Mouse (Mus musculus) thymus, postnatal 14 days (tissue): ENCODE measurements around the gene 2900011O08Rik.

Experiments used
- DNase-seq: peaks from one replicate; pipeline ENCODE4 v3.0.0; 2021

The 2900011O08Rik gene

GRCm38 (mm10) chr16:14070471-14071169, 84.2 kb downstream of the 2900011O08Rik start:
- DNase-seq: no peak

DNA sequence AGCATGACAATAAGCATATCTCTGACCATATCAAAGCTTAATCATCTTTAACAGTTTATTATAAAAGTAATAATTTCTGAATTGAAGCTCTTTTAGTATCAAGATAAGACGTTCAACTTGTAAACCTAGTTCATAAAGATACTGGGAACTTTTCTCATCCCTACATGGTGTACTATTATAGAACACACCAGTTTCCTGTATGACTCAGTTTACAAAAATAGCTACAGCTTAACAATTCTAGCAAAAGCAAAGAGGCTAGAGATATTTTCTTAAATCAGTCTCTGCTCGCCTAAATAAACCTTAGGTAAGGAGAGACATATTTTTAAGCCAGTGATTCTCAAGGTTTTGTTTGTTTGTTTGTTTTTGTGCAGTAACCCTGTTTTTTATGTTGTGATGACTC, 96.5 kb downstream of the 2900011O08Rik start:
- DNase-seq: no peak

DNA sequence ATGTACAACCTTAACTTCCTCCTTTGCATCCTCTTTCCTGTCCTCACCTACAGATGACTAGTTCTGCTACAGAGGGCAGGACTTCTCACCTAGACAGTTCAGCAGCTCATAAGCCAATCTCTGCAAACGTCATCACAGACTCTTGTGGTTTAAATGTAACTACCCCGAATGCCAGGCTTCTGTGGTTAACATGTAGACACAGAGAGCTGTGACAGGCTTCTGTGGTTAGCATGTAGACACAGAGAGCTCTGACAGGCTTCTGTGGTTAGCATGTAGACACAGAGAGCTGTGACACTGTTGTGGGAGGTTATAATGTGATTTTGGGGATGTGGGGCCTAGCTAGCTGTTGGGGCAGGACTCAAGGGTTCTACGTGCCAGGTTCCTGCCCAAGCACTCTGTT, 101.8 kb downstream of the 2900011O08Rik start:
- DNase-seq: peak; percentile 22

DNA sequence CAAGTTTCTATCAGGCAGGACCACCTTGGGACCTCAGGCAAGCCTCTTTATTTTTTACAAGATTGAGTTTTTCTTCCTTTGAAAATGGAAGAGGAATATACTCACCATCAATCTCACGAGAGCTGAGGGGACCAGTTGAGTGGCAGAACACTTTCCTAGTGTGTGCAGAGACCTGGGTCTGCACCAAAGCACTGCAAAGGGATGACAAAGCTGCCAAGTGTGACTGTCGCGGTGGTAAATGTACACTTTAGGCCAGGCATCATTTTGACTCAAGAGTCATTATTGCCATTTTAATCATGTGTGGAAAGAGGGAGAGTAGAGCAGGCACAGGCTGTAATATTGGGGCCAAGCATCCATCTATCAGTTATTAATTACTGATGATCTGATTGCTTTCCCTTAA, 102.9 kb downstream of the 2900011O08Rik start:
- no peak for DNase-seq

GRCm38 (mm10) chr16:14091771-14092170, 105.4 kb downstream of the 2900011O08Rik start:
- no peak for DNase-seq

- DNase-seq: no peak
Observed at GRCm38 (mm10) chr16:14105891-14106290, 119.5 kb downstream of the 2900011O08Rik start.

GRCm38 (mm10) chr16:14109651-14110230, 123.3 kb downstream of the 2900011O08Rik start:
- no peak for DNase-seq

- DNase-seq: no peak
Observed at GRCm38 (mm10) chr16:14110922-14111321, 124.5 kb downstream of the 2900011O08Rik start.

- no peak for DNase-seq
Observed at GRCm38 (mm10) chr16:14112133-14112532, 125.7 kb downstream of the 2900011O08Rik start.

GRCm38 (mm10) chr16:14112742-14113141, 126.3 kb downstream of the 2900011O08Rik start:
- DNase-seq: no peak

- DNase-seq: no peak
Observed at GRCm38 (mm10) chr16:14117299-14117698, 130.9 kb downstream of the 2900011O08Rik start.

- no peak for DNase-seq
Observed at GRCm38 (mm10) chr16:14120941-14121340, 134.5 kb downstream of the 2900011O08Rik start.

DNA sequence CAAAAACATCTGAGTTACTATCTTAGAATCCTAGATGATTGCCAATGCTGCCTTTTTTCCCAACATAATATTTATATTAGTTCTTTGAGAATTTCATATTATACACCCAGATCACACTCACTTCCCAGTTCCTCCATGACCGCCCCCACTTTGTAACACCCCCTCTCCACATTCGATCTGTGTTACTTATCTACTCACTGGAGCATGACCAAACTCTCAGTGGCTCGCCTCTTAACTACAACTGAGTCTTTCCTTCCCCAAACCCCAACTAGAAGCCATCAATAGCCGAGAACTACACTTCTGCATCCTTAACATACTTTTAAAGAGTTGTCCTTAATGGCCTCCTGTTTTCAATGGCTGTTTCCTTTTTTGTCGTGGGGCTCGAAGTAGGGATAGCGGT, 135.2 kb downstream of the 2900011O08Rik start:
- no peak for DNase-seq

GRCm38 (mm10) chr16:14122586-14122985, 136.2 kb downstream of the 2900011O08Rik start:
- no peak for DNase-seq

DNA sequence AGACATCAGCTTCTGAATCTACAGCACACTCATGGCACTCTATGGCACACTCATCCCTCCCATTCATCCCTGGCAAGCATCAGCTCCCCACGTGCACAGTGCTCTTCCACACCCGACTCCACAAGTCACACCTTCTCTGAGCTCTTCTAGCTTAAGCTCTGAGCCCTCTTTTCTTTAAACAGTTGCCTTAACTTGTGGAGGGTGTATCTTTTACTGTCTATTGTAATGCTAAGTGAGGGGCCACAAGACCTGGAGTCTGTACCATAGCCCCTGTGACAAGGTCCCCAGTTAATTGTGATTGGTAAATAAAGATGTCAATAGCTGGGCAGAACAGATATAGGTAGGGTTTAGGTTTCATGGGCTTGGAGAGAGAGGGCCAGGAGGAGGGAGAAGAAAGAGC, 137.5 kb downstream of the 2900011O08Rik start:
- DNase-seq: no peak

DNA sequence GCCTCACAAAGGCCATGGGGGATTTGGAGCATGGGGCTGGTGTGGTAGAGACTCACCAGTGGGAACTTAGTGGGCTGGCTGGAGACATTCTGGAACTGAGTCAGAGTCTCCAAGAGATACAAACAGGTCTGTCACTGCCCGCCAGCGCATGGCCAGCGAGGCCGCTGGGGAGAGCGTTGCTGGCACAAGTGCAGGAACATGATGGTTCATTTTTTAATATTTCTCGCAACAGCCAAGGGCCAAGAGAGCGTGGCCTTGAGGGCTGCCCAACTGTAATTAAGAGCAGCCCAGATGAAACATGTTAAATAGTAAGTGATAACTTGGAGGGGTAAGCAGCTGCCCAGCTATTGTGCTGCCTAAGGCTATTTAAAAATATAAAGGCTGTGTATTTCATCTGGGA, 138.3 kb downstream of the 2900011O08Rik start:
- DNase-seq: no peak

- no peak for DNase-seq
Observed at GRCm38 (mm10) chr16:14125253-14125652, 138.8 kb downstream of the 2900011O08Rik start.

- DNase-seq: no peak
Observed at GRCm38 (mm10) chr16:14128977-14129376, 142.6 kb downstream of the 2900011O08Rik start.

DNA sequence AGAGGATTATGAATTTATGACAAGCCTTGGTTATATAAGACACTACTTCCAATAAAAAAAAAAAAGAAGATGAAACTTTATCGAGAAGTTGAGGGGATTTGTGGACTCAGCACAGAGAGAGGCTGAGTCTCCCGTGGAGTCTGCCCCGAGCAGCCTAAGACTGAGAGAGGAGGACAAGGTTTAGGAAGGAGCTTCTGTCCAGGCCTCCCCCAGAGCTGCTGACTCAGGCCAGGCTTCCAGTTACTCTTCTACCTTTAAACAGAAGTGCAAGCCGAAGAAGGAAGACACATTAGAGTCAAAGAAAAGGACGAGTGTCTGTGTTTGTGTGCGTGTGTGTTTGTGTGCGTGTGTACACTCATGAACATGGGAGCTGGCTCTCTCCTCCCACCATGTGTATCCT, 144.4 kb downstream of the 2900011O08Rik start:
- no peak for DNase-seq

- no peak for DNase-seq
Observed at GRCm38 (mm10) chr16:14131376-14131775, 145.0 kb downstream of the 2900011O08Rik start.

DNA sequence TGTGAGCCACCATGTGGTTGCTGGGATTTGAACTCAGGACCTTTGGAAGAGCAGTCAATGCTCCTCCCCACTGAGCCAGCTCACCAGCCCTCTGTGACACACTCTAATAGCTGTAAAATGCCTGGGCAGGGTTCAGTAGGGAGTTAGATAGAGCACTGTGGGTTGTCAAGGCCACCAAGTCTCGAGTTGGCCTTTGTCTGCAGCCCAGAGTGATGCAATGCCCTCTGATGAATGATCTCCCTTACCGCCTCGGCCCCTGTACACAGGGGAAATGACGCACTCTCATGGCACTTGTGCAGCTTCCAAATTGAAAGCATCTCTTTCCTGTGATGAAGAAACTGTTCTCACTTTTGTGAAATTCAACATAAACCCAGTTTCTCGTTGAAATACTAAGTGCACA, 145.4 kb downstream of the 2900011O08Rik start:
- DNase-seq: no peak

DNA sequence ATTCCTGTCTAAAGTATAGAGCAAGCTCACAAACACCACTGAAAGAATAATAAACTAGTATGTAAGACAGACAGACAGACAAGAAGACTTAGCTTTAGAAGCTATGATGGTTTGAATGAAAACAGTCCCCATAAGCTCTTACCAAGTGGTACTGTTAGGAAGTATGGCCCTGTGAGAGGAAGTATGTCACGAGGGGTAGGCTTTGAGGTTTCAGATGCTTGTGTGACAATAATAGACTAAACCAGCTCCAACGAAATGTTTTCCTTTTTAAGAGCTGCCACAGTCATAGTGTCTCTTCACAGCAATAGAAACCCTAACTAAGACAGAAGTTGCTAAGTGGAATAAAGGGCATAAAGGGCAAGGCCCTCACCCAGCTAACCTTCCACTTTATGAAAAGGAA, 148.6 kb downstream of the 2900011O08Rik start:
- DNase-seq: no peak

- no peak for DNase-seq
Observed at GRCm38 (mm10) chr16:14137976-14138561, 151.7 kb downstream of the 2900011O08Rik start.

- no peak for DNase-seq
Observed at GRCm38 (mm10) chr16:14139106-14139505, 152.7 kb downstream of the 2900011O08Rik start.
